Mouse (Mus musculus) neutrophil, adult 5-6 weeks (primary cell): ENCODE results near the gene Ermard. TPM values are rescaled to one million over a fixed set of nuclear protein-coding genes. Genes with fewer than 3 reads are reported as not detected.
"Not testable (repeated sequence)": the region's sequence is repeated elsewhere in the genome, so short reads cannot be mapped to it uniquely, and the experiment has no call there.

Experiments used
- ATAC-seq: fragments of 151-379, 151-347 bp; 2 replicates; pipeline ENCODE4 v1.8.0; 2017; ENCODE audit warnings: mild to moderate bottlenecking, moderate TSS enrichment; ENCODE audit not compliant: insufficient number of reproducible peaks, poor library complexity, low FRiP score, severe bottlenecking; ENCODE audit errors: extremely low read depth
- total RNA-seq: library from RNA; stranded (forward); fragments of 200-1000 nt; gene quantifications from 2 replicates; pipeline ENCODE4 v1.2.3, GENCODE M21; 2017

The Ermard gene
- total RNA-seq, result 132 and 146 TPM in 2 replicates

- peak; percentile 96 for ATAC-seq
These were observed at the start of gene Ermard, which contains the start of the genes Tcte3 and Gm3448 for GRCm38 (mm10) chr17:15041175-15041729. Gene Ermard (plus strand): TSS chr17:15041208. Gene Tcte3 (minus strand): TSS chr17:15041488. Gene Gm3448 (minus strand): TSS chr17:15041537.

- not testable (repeated sequence) for ATAC-seq
These were observed 48.4 kb upstream of the Ermard start for GRCm38 (mm10) chr17:14992522-14993138.

GRCm38 (mm10) chr17:14993139-14993832 lies 47.7 kb upstream of the Ermard start:
- ATAC-seq, result peak; percentile 49

GRCm38 (mm10) chr17:14994140-14994539 lies 46.9 kb upstream of the Ermard start:
- not testable (repeated sequence) for ATAC-seq

- not testable (repeated sequence) for ATAC-seq
These were observed 41.0 kb upstream of the Ermard start for GRCm38 (mm10) chr17:15000047-15000446.

GRCm38 (mm10) chr17:15009088-15009487 lies 31.9 kb upstream of the Ermard start:
- peak; percentile 76 for ATAC-seq

- peak; percentile 96 for ATAC-seq
These were observed 31.1 kb upstream of the Ermard start, which contains the start of gene Gm3435 for GRCm38 (mm10) chr17:15009706-15010413. Gene Gm3435 (plus strand): TSS chr17:15010176.

- ATAC-seq, result not testable (repeated sequence)
These were observed 19.3 kb upstream of the Ermard start for GRCm38 (mm10) chr17:15021503-15022220.

- ATAC-seq, result 0 out of 2 replicates have a peak, but pooled peaks have one; percentile 2
These were observed 17.0 kb upstream of the Ermard start for GRCm38 (mm10) chr17:15023878-15024492.

GRCm38 (mm10) chr17:15024502-15025193 lies 16.4 kb upstream of the Ermard start:
- peak; percentile 51 for ATAC-seq

- ATAC-seq, result not testable (repeated sequence)
These were observed 15.5 kb upstream of the Ermard start for GRCm38 (mm10) chr17:15025513-15025912.

- not testable (repeated sequence) for ATAC-seq
These were observed 9.6 kb upstream of the Ermard start for GRCm38 (mm10) chr17:15031414-15031813.

GRCm38 (mm10) chr17:15040455-15040854 lies 553 bp upstream of the Ermard start:
- ATAC-seq, result peak; percentile 77

GRCm38 (mm10) chr17:15050338-15050737 lies 9.3 kb downstream of the Ermard start:
- not testable (repeated sequence) for ATAC-seq

GRCm38 (mm10) chr17:15052766-15053165 lies 11.8 kb downstream of the Ermard start:
- ATAC-seq, result 0 out of 2 replicates have a peak, but pooled peaks have one; percentile 26

GRCm38 (mm10) chr17:15053183-15053828 lies 12.3 kb downstream of the Ermard start:
- ATAC-seq, result not testable (repeated sequence)

- ATAC-seq, result not testable (repeated sequence)
These were observed 12.8 kb downstream of the Ermard start for GRCm38 (mm10) chr17:15053829-15054200.
